Mouse (Mus musculus) heart, postnatal 0 days (tissue): Measurements from ENCODE around the gene Dpp8. TPM values are rescaled to one million over a fixed set of nuclear protein-coding genes. Genes with fewer than 3 reads are reported as not detected.
"Not testable (repeated sequence)": the region's sequence is repeated elsewhere in the genome, so short reads cannot be mapped to it uniquely, and the experiment has no call there.

Experiments used
- ATAC-seq: fragments of 200-750 bp; cut with Nextera tagmentation; 2 replicates; pipeline ENCODE4 v1.8.0; 2017; ENCODE audit warnings: low read depth, moderate number of reproducible peaks, moderate library complexity; ENCODE audit not compliant: insufficient read depth
- DNase-seq: peaks from one replicate; pipeline ENCODE4 v3.0.0-alpha.2; 2016; ENCODE audit warnings: low spot score
- H3K27ac ChIP-seq: fragments of 300-500 bp; sonication (generic); 2 replicates; pipeline ENCODE4 v1.5.1; 2014; ENCODE audit warnings: low read depth, mild to moderate bottlenecking
- H3K27me3 ChIP-seq: fragments of 300-500 bp; sonication (generic); 2 replicates; pipeline ENCODE4 v1.6.1; 2014; ENCODE audit warnings: low read length, mixed read lengths; ENCODE audit not compliant: control insufficient read depth, insufficient read depth
- H3K36me3 ChIP-seq: fragments of 300-500 bp; sonication (generic); replicated peaks from 2 replicates; pipeline ENCODE4 v1.6.1; 2014; ENCODE audit warnings: low read length, mixed read lengths; ENCODE audit not compliant: control insufficient read depth, insufficient read depth
- H3K4me1 ChIP-seq: fragments of 300-500 bp; sonication (generic); 2 replicates; pipeline ENCODE4 v1.6.1; 2014; ENCODE audit warnings: antibody characterized with exemption; ENCODE audit not compliant: control insufficient read depth, insufficient read depth
- H3K4me2 ChIP-seq: fragments of 300-500 bp; sonication (generic); 2 replicates; pipeline ENCODE4 v1.6.1; 2014; ENCODE audit warnings: low read depth, mild to moderate bottlenecking, low read length, moderate library complexity
- H3K4me3 ChIP-seq: fragments of 300-500 bp; sonication (generic); 2 replicates; pipeline ENCODE4 v1.5.1; 2014; ENCODE audit warnings: low read depth, low read length
- H3K9ac ChIP-seq: fragments of 300-500 bp; sonication (generic); replicated peaks from 2 replicates; pipeline ENCODE4 v1.6.1; 2014; ENCODE audit warnings: low read depth, low read length, mixed read lengths
- H3K9me3 ChIP-seq: fragments of 300-500 bp; sonication (generic); replicated peaks from 2 replicates; pipeline ENCODE4 v1.6.1; 2016; ENCODE audit warnings: low read length; ENCODE audit not compliant: control insufficient read depth
- CTCF ChIP-seq: IDR thresholded peaks from 2 replicates; pipeline ENCODE4 v1.5.1; 2016; ENCODE audit warnings: antibody characterized with exemption, control low read depth, low read depth
- EP300 ChIP-seq: IDR thresholded peaks from 2 replicates; pipeline ENCODE4 v1.6.1; 2016; ENCODE audit warnings: antibody characterized with exemption, low read depth
- WGBS: fragments of 180-500 bp; shearing (Covaris S2); extraction: QIAGEN DNeasy Blood & Tissue Kit; methylation state at CpG from one replicate; pipeline ENCODE4 v1.1.7; 2014; 5-methylcytosine and 5-hydroxymethylcytosine counted together
- polyA plus RNA-seq: library from polyadenylated mRNA; unstranded; fragments of >200 nt; fragmentation: Nextera tagmentation; extraction: Ambion mirVana; gene quantifications from 2 replicates; pipeline ENCODE4 v1.2.1, GENCODE M21; 2015
- total RNA-seq: library from RNA; depleted of rRNA; stranded (reverse); fragments of >200 nt; gene quantifications from 2 replicates; pipeline ENCODE4 v1.2.3, GENCODE M21; 2014; ENCODE audit warnings: low replicate concordance

Dpp8 gene
- total and polyA plus RNA-seq, 2 experiments from 2014 or later: 17.5 to 39.4 TPM

DNA sequence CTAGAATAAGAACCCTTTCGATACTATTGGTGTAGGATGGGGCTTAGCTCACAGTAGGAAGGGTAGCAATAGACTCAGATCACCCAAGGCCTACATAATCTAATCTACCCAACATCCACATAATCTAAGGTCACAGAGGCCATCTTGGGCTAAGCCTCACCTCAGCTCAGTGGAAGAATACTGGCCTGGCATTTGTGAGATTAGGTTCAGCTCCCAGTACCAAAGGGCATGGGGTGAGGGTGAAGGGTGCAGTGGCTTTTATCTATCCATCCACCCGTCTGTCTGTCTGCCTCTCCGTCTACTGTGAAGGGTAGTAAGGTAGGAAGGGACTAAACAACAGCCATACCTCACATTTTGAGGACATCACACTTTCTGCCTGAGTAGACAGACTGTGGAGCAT, 38.4 kb downstream of the Dpp8 start:
- Histone ChIP-seq H3K27me3 (no peaks in the 10 kb centered on the region), H3K27ac (no peak overlapping the region), H3K4me3 (no peak overlapping the region), H3K4me1 (no peaks in the 10 kb centered on the region), H3K9me3 (no peaks in the 10 kb centered on the region), H3K36me3 (peaks cover 63% of the 10 kb centered on the region), H3K9ac (no peak overlapping the region), H3K4me2 (no peak overlapping the region)
- 79% methylated on average over 3 of the region's 3 CpGs for WGBS
- DNase-seq (no peak), ATAC-seq (no peak)
- TF ChIP-seq CTCF (no peak), EP300 (no peak)

DNA sequence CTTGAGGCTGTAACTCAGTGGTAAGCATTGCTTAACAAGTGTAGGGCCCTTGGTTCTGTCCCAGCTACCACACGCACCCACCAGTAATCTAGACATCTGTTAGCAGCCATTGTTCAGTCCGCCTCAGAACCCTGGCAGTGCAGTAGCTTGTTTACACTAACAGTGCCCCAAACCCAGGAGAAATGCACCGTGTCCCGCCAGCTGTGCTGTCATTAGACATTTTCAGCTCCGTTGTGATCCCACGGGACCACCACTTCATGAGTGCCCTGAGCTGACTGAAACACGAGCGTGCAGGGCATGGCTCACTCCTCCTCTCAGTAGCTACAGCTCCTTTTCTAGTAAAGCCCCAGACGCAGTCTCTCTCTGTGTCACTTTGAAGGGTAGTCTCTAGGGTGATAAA, 41.3 kb downstream of the Dpp8 start:
- Histone ChIP-seq H3K4me1 (no peaks in the 10 kb centered on the region), H3K36me3 (peaks cover 68% of the 10 kb centered on the region), H3K27me3 (no peaks in the 10 kb centered on the region), H3K4me3 (no peak overlapping the region), H3K9ac (no peak overlapping the region), H3K27ac (no peak overlapping the region), H3K4me2 (no peak overlapping the region), H3K9me3 (no peaks in the 10 kb centered on the region)
- TF ChIP-seq CTCF (no peak), EP300 (no peak)
- no peak for DNase-seq
- no peak for ATAC-seq
- WGBS: 73% methylated on average over 9 of the region's 9 CpGs

DNA sequence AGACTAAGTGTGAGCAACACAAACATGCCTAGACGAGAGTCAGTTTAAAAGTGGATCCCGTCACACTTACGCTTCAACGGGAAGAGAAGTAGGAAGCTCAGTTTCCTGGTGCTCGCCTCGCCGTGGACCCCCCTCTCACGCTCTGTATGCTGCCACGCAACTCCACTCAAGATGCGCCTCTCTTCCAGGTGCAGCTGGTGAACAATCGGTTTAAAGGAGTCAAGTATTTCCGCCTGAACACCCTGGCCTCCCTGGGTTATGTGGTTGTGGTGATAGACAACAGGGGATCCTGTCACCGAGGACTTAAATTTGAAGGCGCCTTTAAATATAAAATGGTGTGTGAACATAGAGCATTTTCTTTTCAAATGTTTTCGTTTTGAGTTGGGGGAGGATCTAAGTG, 42.0 kb downstream of the Dpp8 start:
- H3K27me3 ChIP-seq: no peaks in the 10 kb centered on the region
- no peak overlapping the region for H3K4me2 ChIP-seq
- no peak overlapping the region for H3K27ac ChIP-seq
- 86% methylated on average over 15 of the region's 15 CpGs for WGBS
- peaks cover 68% of the 10 kb centered on the region for H3K36me3 ChIP-seq
- no peak overlapping the region for H3K9ac ChIP-seq
- H3K4me1 ChIP-seq: no peaks in the 10 kb centered on the region
- no peak for TF ChIP-seq CTCF
- TF ChIP-seq EP300: no peak
- no peaks in the 10 kb centered on the region for H3K9me3 ChIP-seq
- H3K4me3 ChIP-seq: no peak overlapping the region
- ATAC-seq: no peak
- DNase-seq: no peak

DNA sequence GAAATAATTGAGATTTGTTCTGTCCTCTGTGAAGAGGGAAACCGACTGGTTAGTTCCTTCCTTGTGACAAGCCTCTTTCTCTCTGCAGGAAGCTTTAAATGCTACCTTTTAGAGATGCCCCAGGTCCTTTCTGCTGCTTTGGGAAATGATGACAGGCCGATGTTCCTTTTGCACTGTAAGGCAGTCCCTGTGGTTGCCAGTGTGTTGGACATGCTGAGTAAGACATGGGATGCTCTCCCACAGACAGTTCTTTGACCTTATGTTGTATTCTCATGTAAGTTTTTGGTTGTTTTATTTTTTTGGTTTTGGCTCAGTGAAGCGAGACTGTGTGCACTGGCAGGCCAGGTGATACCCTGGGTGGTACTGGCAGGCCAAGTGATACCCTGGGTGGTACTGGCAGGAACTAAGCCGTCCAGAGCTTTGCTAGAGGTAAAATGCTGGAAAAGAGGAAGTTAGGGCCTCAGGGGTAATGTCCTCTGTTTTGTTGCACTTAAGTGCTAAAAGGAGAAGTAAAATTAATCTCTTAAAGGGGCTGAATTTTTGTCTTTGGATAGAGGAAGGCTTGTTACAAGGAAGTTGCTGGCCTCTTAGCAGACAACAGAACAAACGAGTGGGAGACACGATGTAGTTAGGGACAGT, 42.8 kb downstream of the Dpp8 start:
- H3K9ac ChIP-seq: no peak overlapping the region
- DNase-seq (no peak), ATAC-seq (no peak)
- WGBS: 82% methylated on average over 6 of the region's 6 CpGs
- no peaks in the 10 kb centered on the region for H3K27me3 ChIP-seq
- no peak overlapping the region for H3K27ac ChIP-seq
- H3K4me1 ChIP-seq: no peaks in the 10 kb centered on the region
- no peaks in the 10 kb centered on the region for H3K9me3 ChIP-seq
- TF ChIP-seq CTCF (no peak), EP300 (no peak)
- peaks cover 70% of the 10 kb centered on the region for H3K36me3 ChIP-seq
- no peak overlapping the region for H3K4me2 ChIP-seq
- H3K4me3 ChIP-seq: no peak overlapping the region

DNA sequence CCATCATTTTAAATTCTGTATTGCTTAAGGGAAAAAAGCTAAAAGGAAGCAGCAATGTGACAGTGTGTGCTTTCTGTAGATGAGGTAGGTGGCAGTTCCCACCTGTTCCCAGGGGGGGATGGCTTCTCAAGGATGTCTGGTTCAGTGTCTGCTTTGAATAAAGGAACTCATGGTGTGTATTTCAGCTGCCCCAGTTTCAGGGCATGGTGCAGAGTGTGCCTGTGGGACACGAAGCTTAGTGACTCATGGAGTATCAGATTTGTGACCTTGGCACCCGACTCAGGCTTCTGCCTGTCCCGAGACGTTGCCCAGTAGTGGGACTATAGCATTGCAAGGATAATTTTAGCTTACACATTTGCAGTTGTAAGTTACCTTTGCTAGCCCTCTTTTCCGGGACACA, 45.3 kb downstream of the Dpp8 start:
- Histone ChIP-seq H3K27me3 (no peaks in the 10 kb centered on the region), H3K4me2 (no peak overlapping the region), H3K4me1 (no peaks in the 10 kb centered on the region), H3K9ac (no peak overlapping the region), H3K9me3 (no peaks in the 10 kb centered on the region), H3K36me3 (peaks cover 78% of the 10 kb centered on the region), H3K4me3 (no peak overlapping the region), H3K27ac (no peak overlapping the region)
- ATAC-seq (no peak), DNase-seq (no peak)
- TF ChIP-seq CTCF (no peak), EP300 (no peak)
- WGBS: 63% methylated on average over 5 of the region's 5 CpGs

DNA sequence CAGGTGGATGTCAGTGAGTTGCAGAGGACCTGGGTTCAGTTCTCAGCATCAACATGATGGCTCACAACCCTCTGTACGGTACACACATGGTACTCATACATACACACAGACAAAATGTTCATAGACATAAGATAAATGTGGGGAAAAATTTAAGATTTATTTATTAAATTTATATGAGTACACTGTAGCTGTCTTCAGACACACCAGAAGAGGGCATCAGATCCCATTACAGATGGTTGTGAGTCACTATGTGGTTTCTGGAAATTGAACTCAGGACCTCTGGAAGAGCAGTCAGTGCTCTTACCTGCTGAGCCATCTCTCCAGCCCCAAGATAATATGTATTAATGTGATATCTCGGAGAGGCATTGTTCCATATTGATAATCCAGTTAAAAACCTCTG, 47.9 kb downstream of the Dpp8 start:
- ATAC-seq, H3K9me3 ChIP-seq, H3K4me3 ChIP-seq, H3K27ac ChIP-seq, H3K4me1 ChIP-seq, H3K27me3 ChIP-seq, H3K9ac ChIP-seq, DNase-seq, H3K4me2 ChIP-seq: not testable (repeated sequence)
- 95% methylated on average over 2 of the region's 2 CpGs for WGBS
- peaks cover 79% of the 10 kb centered on the region for H3K36me3 ChIP-seq
